In the genomic region with DNA sequence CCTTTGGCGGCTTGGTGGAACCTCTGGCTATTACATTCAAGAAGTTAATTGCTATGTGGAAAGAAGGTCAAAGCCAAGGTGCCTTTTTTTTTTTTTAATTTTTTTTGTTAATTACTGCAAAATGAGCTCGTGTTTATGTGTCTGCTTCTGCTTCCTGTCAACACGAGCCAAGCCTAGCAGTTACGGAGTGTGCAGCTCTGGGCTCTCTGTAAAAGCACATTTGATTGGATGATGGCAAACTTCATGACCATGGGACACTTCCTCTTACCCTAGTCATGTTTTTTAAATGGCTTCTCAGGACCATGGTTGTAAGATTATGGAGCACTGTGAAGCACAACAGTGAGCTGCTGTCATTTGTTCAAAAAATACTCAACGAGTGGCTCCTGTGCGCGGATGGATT, we compare ENCODE assay signal across 30 mouse cellular contexts. TPM values are rescaled to one million over a fixed set of nuclear protein-coding genes. Genes with fewer than 3 reads are reported as not detected.
A peak's percentile ranks its signal among the peaks of the same experiment; 100 is the strongest.
DNase-seq lines count a peak whose midpoint lies in the region; ATAC-seq and TF ChIP-seq lines count a peak whose summit lies in the region.
"Had no signal": no experiment of that assay in that cellular context is flagged by ENCODE, and none has a peak within 500 bp of the region (broad histone marks: within the 10 kb centered on the region; RNA-seq: fewer than 3 reads in every experiment).

No protein-coding gene starts in this region.

- no peak overlapping the region for H3K4me3 ChIP-seq in embryonic facial prominence, embryonic 14.5 days (ENCODE audit: low read depth, low read length)
- H3K4me3 ChIP-seq in embryonic facial prominence, embryonic 10.5 days = no peak overlapping the region
- H3K4me3 ChIP-seq in MEL (ENCODE audit: control insufficient read depth in 1 of 2, insufficient read depth in 1 of 2, low read depth in 2 of 2, low read length in 2 of 2) = no peak overlapping the region
- no peak overlapping the region for H3K4me3 ChIP-seq in limb, embryonic 11.5 days (ENCODE audit: low read depth, low read length)
- H3K4me3 ChIP-seq: embryonic facial prominence, embryonic 12.5 days; erythroblast, embryonic 14.5 days; forebrain, embryonic 12.5 days; forebrain, embryonic 15.5 days; heart, adult 2 months; heart, embryonic 15.5 days had no signal

- WGBS in embryonic facial prominence, embryonic 14.5 days = 73% methylated on average over 7 of the region's 7 CpGs
- 83% methylated on average over 7 of the region's 7 CpGs for WGBS in embryonic facial prominence, embryonic 10.5 days
- 47% methylated on average over 7 of the region's 7 CpGs for whole genome bisulfite sequencing in limb, embryonic 11.5 days

- H3K27me3 ChIP-seq in embryonic facial prominence, embryonic 14.5 days (replicated peaks; ENCODE audit: control insufficient read depth, insufficient read depth, low read length) = no peaks in the 10 kb centered on the region
- H3K27me3 ChIP-seq in embryonic facial prominence, embryonic 10.5 days (replicated peaks; ENCODE audit: low read depth, poor library complexity, severe bottlenecking) = no peaks in the 10 kb centered on the region
- no peaks in the 10 kb centered on the region for H3K27me3 ChIP-seq in MEL (ENCODE audit: control insufficient read depth in 1 of 2, insufficient read depth in 2 of 2, low read length in 2 of 2)
- H3K27me3 ChIP-seq in limb, embryonic 11.5 days (ENCODE audit: control insufficient read depth, insufficient read depth, low read length) = no peaks in the 10 kb centered on the region
- H3K27me3 ChIP-seq: CH12.LX; embryonic facial prominence, embryonic 12.5 days; forebrain, embryonic 12.5 days; forebrain, embryonic 15.5 days; heart, embryonic 15.5 days had no signal

- H3K36me3 ChIP-seq in embryonic facial prominence, embryonic 14.5 days (ENCODE audit: control insufficient read depth, insufficient read depth, low read length) = peaks cover 21% of the 10 kb centered on the region
- H3K36me3 ChIP-seq in embryonic facial prominence, embryonic 10.5 days (replicated peaks) = peaks cover 72% of the 10 kb centered on the region
- no peaks in the 10 kb centered on the region for H3K36me3 ChIP-seq in MEL (ENCODE audit: control insufficient read depth in 1 of 2, insufficient read depth in 2 of 2, low read length in 2 of 2)
- no peaks in the 10 kb centered on the region for H3K36me3 ChIP-seq in limb, embryonic 11.5 days (ENCODE audit: control insufficient read depth, insufficient read depth, low read length)

- TF ChIP-seq RAD21 in MEL (IDR thresholded peaks at IDR 0.05; ENCODE audit: low read depth, low read length) = no peak

- no peak for TF ChIP-seq CTCF in MEL (IDR thresholded peaks at IDR 0.05 in 2 of 3, conservative IDR thresholded peaks at IDR 0.05 in 1 of 3; ENCODE audit: control insufficient read depth in 1 of 3, insufficient read depth in 1 of 3, low read depth in 2 of 3, low read length in 3 of 3, poor library complexity in 1 of 3, severe bottlenecking in 1 of 3)

- peak; percentile 6 for DNase-seq in embryonic facial prominence, embryonic 14.5 days (ENCODE audit: low spot score)
- no peak for DNase-seq in embryonic facial prominence, embryonic 10.5 days (ENCODE audit: low spot score)
- peak; percentile 20 for DNase-seq in MEL (ENCODE audit: low read depth, low spot score)
- peak; percentile 29 for DNase-seq in limb, embryonic 11.5 days (ENCODE audit: low spot score)
- no peak for DNase-seq in cerebellum, adult 11 months
- DNase-seq in T-cell, adult 2 months (ENCODE audit: low spot score) = no peak
- DNase-seq: adrenal gland, adult 8-10 months; adrenal gland, postnatal 36 days; B cell, adult 2 months; cerebellum, adult 2 months; cerebellum, adult 9-11 months; cerebellum, postnatal 25 days; gastrocnemius, postnatal 25 days; heart, adult 2 months; heart, postnatal 14 days; heart, postnatal 4 days; kidney, adult 18-20 months had no signal

- H3K79me2 ChIP-seq in MEL (ENCODE audit: control insufficient read depth, insufficient read depth, low read length, poor library complexity) = no peaks in the 10 kb centered on the region

- H3K9ac ChIP-seq in embryonic facial prominence, embryonic 14.5 days (ENCODE audit: low read depth, low read length) = no peak overlapping the region
- H3K9ac ChIP-seq in MEL (ENCODE audit: control insufficient read depth, low read depth, low read length, poor library complexity, severe bottlenecking) = no peak overlapping the region
- no peak overlapping the region for H3K9ac ChIP-seq in limb, embryonic 11.5 days (ENCODE audit: low read length)
- H3K9ac ChIP-seq: embryonic facial prominence, embryonic 12.5 days; forebrain, embryonic 12.5 days; forebrain, embryonic 15.5 days; heart, embryonic 15.5 days; hindbrain, embryonic 14.5 days had no signal

- H3K4me2 ChIP-seq in embryonic facial prominence, embryonic 14.5 days (ENCODE audit: low read depth, low read length) = no peak overlapping the region
- H3K4me2 ChIP-seq in limb, embryonic 11.5 days (ENCODE audit: low read depth, severe bottlenecking) = no peak overlapping the region
- H3K4me2 ChIP-seq: embryonic facial prominence, embryonic 12.5 days; forebrain, embryonic 12.5 days; forebrain, embryonic 15.5 days; heart, embryonic 11.5 days; heart, embryonic 15.5 days; hindbrain, embryonic 14.5 days had no signal

- ATAC-seq in embryonic facial prominence, embryonic 14.5 days (ENCODE audit: low read depth) = no peak
- peak; percentile 78 for ATAC-seq in limb, embryonic 11.5 days (ENCODE audit: insufficient number of reproducible peaks, low FRiP score, low TSS enrichment, low read depth)
- ATAC-seq: activated CD4-positive, CD25-positive, alpha-beta regulatory T cell, adult 4 months; forebrain, embryonic 15.5 days; hindbrain, postnatal 0 days; inflammation-experienced regulatory T-cells, adult 6 months; intestine, embryonic 16.5 days had no signal

- TF ChIP-seq POLR2A in MEL (IDR thresholded peaks at IDR 0.05; ENCODE audit: control insufficient read depth in 1 of 2, insufficient read depth in 1 of 2, low read depth in 1 of 2, low read length in 2 of 2, poor library complexity in 1 of 2) = no peak

- H3K4me1 ChIP-seq in embryonic facial prominence, embryonic 14.5 days (ENCODE audit: control insufficient read depth, insufficient read depth, low read length) = no peaks in the 10 kb centered on the region
- peaks cover 6% of the 10 kb centered on the region; the same call in 1 of the 2 replicates for H3K4me1 ChIP-seq in embryonic facial prominence, embryonic 10.5 days
- H3K4me1 ChIP-seq in MEL (ENCODE audit: control insufficient read depth in 1 of 2, insufficient read depth in 2 of 2, low read length in 2 of 2) = no peaks in the 10 kb centered on the region
- H3K4me1 ChIP-seq in limb, embryonic 11.5 days (ENCODE audit: control insufficient read depth, insufficient read depth, low read length) = no peaks in the 10 kb centered on the region
- H3K4me1 ChIP-seq: embryonic facial prominence, embryonic 12.5 days; forebrain, embryonic 12.5 days; forebrain, embryonic 15.5 days had no signal

- no peak for TF ChIP-seq EP300 in MEL (IDR thresholded peaks at IDR 0.05; ENCODE audit: low read depth in 1 of 2, low read length in 2 of 2)

- no peak overlapping the region for H3K27ac ChIP-seq in embryonic facial prominence, embryonic 14.5 days (replicated peaks; ENCODE audit: low read depth, low read length)
- no peak overlapping the region for H3K27ac ChIP-seq in embryonic facial prominence, embryonic 10.5 days (replicated peaks)
- no peak overlapping the region for H3K27ac ChIP-seq in MEL (ENCODE audit: control insufficient read depth, low read depth, low read length)
- no peak overlapping the region for H3K27ac ChIP-seq in limb, embryonic 11.5 days (replicated peaks; ENCODE audit: low read depth, low read length)
- H3K27ac ChIP-seq: embryonic facial prominence, embryonic 12.5 days; forebrain, embryonic 12.5 days; forebrain, embryonic 15.5 days; heart, adult 2 months; heart, embryonic 15.5 days; hindbrain, embryonic 14.5 days; hindbrain, postnatal 0 days had no signal

- no peaks in the 10 kb centered on the region for H3K9me3 ChIP-seq in embryonic facial prominence, embryonic 14.5 days (ENCODE audit: control insufficient read depth, low read length)
- H3K9me3 ChIP-seq in embryonic facial prominence, embryonic 10.5 days = no peaks in the 10 kb centered on the region
- H3K9me3 ChIP-seq in MEL (replicated peaks; ENCODE audit: insufficient read depth, low read length) = no peaks in the 10 kb centered on the region
- no peaks in the 10 kb centered on the region for H3K9me3 ChIP-seq in limb, embryonic 11.5 days (ENCODE audit: control insufficient read depth, low read length)
- H3K9me3 ChIP-seq: embryonic facial prominence, embryonic 12.5 days; forebrain, embryonic 12.5 days; forebrain, embryonic 15.5 days; G1E; heart, embryonic 15.5 days had no signal

TF ChIP-seq in MEL, 35 proteins besides CTCF, POLR2A, EP300 and RAD21:
- TF ChIP-seq NRF1 (IDR thresholded peaks at IDR 0.05; ENCODE audit: insufficient read depth, low read depth, low read length, poor library complexity, severe bottlenecking) (no peak), ZC3H11A (IDR thresholded peaks at IDR 0.05; ENCODE audit: low read depth, low read length) (no peak), CHD1 (IDR thresholded peaks at IDR 0.05; ENCODE audit: low read depth, low read length) (no peak), JUND (IDR thresholded peaks at IDR 0.05; ENCODE audit: low read depth, low read length) (no peak), ETS1 (IDR thresholded peaks at IDR 0.05; ENCODE audit: low read depth, low read length) (no peak), CHD2 (IDR thresholded peaks at IDR 0.05; ENCODE audit: low read length) (no peak), TAL1 (IDR thresholded peaks at IDR 0.05; ENCODE audit: low read length) (no peak)

RNA-seq across cellular contexts. Expression of gene Anapc4, which starts 26.8 kb away (rescaled TPM):
- polyA plus RNA-seq in embryonic facial prominence, embryonic 14.5 days (2014; fragmentation: Nextera tagmentation; extraction: Ambion mirVana) = 103 and 118 TPM in 2 replicates
- 124 and 125 TPM in 2 replicates for polyA plus RNA-seq in embryonic facial prominence, embryonic 10.5 days (2016; fragmentation: Nextera tagmentation; extraction: Ambion mirVana)
- 56.6 and 57.2 TPM in 2 replicates for total RNA-seq in MEL (2012; rRNA removed)
- polyA plus RNA-seq in MEL (2012; ENCODE audit: insufficient read depth in 1 of 2, insufficient read length in 2 of 2, low read depth in 1 of 2, low replicate concordance in 2 of 2, missing spikeins in 1 of 2) = 100 to 1,000 TPM in 1 of 2 experiments, 10 to 100 TPM in 1; 56.4 to 159 TPM
- 129 and 133 TPM in 2 replicates for polyA plus RNA-seq in limb, embryonic 11.5 days (2014; fragmentation: Nextera tagmentation; extraction: Ambion mirVana)

RNA-seq across cellular contexts. Expression of gene Zcchc4, which starts 31.8 kb away (rescaled TPM):
- 9.7 and 12.9 TPM in 2 replicates for polyA plus RNA-seq in embryonic facial prominence, embryonic 14.5 days (2014; fragmentation: Nextera tagmentation; extraction: Ambion mirVana)
- polyA plus RNA-seq in embryonic facial prominence, embryonic 10.5 days (2016; fragmentation: Nextera tagmentation; extraction: Ambion mirVana) = 21.1 and 22.6 TPM in 2 replicates
- total RNA-seq in MEL (2012; rRNA removed) = 0.65 and 1.0 TPM in 2 replicates
- polyA plus RNA-seq in MEL (2012; ENCODE audit: insufficient read depth in 1 of 2, insufficient read length in 2 of 2, low read depth in 1 of 2, low replicate concordance in 2 of 2, missing spikeins in 1 of 2) = under 1 TPM in 1 of 2 experiments, not detected in 1; 0.67 TPM
- polyA plus RNA-seq in limb, embryonic 11.5 days (2014; fragmentation: Nextera tagmentation; extraction: Ambion mirVana) = 23.6 and 23.7 TPM in 2 replicates

Comparison
In these comparisons a context has a peak if more than half of its experiments do, and no peak if none do; other contexts are left out.
1. DNase-seq: peak in embryonic facial prominence, embryonic 14.5 days (single experiment), MEL (single experiment) and limb, embryonic 11.5 days (single experiment); none in embryonic facial prominence, embryonic 10.5 days (single experiment), cerebellum, adult 11 months (single experiment) and T-cell, adult 2 months (single experiment).